Mouse (Mus musculus): ENCODE measurements around the gene Hk3.

The Hk3 gene

DNA sequence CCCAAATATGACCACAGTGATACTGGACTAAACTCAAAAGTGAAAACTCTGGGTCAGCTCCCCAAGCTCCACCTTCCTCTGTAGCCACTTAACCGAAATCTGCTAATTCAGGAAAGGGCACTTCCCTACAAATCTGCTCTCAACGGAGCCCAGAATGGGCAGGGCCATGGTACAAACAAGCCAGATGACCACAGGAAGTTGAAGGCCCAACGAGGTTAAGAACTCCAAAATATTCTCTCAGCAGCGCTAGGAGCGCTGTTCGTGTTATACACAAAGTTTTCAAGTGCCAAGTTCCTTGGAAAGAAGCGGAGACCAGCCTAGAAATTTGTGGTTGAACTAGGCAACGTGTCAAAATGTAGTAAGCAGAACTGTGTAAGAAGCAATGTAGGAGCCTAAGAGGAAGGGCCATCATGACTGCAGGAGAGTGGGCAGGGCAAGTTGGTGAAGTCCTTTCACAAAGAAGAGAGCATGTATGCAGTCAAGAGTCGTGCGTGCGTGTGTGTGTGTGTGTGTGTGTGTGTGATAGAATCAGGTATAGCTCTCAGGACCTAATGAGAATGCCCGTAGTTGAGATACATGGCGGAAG, at the start of gene Hk3:
Hk3 (minus strand) TSS at position 192 of the 586 bp plus-strand sequence.
- no peak for DNase-seq (ENCODE audit: low spot score)

DNA sequence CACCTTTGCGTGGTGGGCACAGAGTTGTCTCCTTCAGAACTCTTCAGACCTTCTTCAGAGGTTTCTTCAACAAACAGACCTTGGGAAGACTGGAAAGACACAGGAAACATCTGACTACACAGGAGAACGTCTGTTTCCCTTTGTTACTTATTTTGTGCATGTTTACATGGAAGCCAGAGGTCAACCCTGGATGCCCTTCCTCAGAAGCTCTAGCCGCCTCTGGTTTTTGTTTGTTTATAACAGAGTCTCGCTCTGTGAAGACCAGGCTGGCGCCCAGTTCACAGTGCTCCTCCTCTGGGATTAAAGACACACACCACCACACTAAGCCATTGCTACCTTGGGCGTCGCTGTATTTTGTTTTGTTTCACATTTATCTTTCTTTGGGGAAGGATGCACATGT, 48.5 kb upstream of the Hk3 start:
- DNase-seq (ENCODE audit: low spot score): no peak

DNA sequence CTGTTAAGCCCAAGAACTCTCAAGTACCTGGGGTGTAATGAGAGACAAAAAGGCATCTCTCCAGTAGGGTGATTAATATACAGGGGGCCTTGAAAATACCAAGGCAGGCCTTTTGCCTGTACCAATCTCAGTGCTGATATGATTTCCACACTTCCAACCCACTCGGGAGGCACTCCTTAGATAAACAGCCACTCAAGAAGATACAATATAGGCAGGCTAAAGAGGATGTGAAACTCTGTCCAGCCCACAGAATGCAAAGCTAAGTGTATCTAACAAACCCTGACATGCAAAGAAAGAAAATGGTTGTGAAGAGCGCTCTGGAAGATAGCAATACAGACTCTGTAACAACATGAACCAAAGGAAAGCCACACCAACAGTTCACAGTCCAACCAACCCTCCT, 42.1 kb upstream of the Hk3 start:
- DNase-seq (ENCODE audit: low spot score): no peak

DNA sequence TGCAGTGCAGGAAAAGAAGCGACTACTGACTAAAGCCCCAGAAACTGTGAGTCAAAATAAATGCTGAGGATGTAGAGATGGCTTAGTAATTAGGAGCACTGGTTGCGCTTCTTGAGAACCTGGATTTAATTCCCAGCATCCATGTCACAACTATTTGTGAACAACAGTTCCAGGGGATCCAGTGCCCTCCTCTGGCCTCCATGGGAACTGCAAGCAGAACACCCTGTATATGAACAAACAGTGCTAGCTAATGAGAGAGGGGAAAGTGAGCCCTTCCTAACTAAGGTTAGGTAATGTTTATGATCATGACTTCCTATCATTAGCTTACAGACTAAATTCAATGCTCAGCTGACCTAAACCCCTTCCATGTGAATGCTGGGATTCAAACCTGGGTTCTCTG, 36.9 kb upstream of the Hk3 start:
- peak; percentile 32 for DNase-seq (ENCODE audit: low spot score)

DNA sequence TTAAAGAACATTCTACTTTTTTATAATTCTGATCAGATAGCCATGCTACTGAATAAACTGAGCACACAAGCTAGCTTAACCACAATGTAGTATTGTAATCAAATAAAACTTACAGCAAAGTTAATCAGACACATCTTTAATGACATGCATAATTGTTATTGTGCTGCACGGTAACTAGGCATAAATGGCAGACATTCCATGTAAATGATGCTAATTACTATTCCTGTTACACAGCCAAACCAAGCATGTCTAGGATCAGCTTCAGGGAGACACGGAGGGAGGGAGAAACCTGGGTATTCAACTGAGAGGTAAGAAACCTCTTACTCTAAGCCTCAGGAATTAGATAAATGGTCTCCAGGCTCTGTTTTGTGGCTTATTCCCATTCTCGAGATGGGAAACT, 26.5 kb upstream of the Hk3 start:
- no peak for DNase-seq (ENCODE audit: low spot score)

DNA sequence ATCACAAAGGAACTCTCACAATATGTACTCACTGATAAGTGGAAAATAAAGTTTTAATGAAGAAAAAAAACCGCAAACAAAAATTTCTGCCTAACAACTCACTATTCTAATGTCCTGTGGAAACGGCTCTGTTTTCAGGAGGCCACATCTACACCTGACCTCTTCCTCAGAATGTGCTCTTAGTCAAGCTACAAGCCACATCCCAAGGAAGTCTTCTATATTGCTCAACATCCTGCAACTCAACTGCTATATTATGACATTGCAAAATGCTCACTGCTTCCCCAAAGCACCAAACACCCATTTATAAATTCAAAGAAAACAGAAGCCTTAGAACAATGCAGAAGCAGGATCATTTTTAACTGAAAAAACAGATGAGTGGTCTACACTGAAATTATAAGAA, 18.8 kb upstream of the Hk3 start:
- no peak for DNase-seq (ENCODE audit: low spot score)

DNA sequence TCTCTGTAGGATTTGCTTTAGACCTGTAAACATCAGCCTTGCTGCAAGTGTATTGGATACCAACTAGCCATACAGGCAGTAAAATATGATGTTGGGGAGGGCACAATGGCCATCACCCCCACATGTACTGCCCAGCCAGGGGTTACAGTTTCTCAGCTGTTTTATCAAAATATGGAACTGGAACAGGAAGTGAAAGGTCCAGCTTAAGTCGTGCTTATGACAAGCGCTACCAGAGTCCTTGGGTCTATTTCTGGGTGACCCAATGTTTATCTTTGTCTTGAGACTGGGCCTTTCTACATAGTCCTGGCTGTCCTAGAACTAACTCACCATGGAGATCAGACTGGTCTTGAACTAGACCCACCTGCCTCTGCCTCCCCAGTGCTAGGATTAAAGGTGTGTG, 3.0 kb upstream of the Hk3 start:
- no peak for DNase-seq (ENCODE audit: low spot score)

DNA sequence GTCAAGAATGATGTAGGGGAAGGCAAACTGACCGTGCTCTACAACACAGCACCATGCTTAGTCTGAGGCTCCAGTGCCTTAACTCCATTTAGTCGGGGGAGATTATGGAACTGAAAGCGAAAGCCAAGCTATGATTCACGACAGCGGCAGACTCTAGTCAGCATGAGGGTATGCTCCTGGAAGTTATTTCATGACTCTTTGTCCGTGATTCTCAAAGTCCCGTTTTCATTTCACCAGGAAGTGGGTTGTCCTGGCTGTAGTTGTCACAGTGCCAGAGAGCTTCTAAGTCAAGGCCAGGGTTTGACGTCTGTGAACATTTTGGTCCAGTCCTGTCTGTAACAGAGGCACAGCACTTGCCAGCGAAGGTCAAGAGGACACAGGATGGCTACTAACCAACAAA, 1.5 kb upstream of the Hk3 start:
- DNase-seq (ENCODE audit: low spot score): no peak

DNA sequence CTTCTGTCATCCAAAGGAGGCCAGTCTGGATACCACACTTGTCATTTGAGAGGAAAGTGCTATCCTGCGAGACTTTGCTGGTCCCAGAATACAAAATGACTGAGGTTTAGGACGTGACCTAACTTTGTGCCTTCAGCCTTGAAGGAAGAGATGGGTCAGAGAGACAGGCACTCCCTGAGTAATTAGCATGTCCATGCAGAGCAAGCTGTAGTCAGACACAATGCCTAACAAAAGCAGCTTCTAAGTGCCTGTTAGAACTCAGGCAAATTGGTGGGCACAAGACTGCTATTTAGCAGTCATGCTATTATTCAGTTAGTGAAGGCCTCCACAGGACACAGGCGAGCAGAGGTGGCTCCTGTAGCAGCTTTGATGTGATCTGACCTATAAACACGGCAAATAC, 1.1 kb upstream of the Hk3 start:
- DNase-seq (ENCODE audit: low spot score): no peak

DNA sequence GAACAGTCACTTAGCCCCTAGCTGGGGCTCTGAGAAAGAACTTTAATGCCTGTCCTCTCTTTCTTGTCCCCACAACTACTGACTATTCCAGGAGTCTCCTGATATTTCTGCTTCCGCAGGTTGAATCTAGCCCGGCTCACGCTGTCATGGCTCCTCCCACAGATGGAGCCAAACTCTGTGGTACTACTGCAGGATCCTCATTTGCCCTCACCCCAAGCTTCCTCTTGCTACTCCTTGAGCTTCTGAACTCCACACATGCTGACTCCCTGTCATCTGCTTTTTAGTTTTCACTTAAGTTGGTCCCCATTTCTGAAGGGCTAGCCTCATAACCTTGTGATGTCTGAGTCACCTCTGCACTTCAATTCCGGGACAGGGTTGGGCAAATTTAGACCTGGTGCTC, 1.1 kb downstream of the Hk3 start:
- DNase-seq (ENCODE audit: low spot score): no peak

DNA sequence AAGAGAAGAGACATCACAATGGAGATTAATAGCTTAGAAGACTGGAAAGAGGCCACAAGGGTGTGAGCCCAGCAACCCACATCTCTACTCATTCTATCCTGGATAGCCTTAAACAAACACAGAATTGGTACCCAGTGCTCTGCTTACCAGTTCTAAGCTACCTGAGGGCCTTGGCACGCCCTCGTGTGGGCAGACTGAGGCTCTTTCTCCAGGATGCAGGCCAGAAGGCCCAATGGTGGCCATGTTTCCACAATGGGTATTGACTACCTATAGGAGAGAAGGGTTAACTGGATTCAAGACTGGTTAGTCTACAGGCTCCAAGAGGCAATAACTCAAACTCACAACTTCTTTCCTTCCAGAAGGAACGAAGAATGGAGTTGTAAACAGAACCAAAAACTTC, 2.0 kb downstream of the Hk3 start:
- DNase-seq (ENCODE audit: low spot score): no peak

DNA sequence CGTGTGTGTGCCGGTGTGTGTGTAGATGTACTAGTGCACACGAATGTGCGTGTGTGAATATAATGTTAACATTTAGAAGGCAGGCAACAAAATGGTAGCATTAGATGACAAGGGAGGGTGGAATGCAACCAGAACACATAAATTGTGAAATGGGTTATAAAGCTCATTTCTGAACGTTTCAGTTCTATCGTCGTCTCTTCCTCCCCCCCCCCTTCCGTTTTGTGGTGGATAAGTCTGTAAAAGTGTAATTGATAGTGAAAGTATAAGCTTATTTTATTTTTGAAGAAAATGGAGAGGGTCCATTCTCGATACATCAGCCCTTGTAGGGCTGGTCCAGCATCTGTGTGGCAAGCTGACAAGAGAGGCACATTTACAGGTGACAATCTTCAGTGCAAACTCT, 2.5 kb downstream of the Hk3 start:
- no peak for DNase-seq (ENCODE audit: low spot score)

DNA sequence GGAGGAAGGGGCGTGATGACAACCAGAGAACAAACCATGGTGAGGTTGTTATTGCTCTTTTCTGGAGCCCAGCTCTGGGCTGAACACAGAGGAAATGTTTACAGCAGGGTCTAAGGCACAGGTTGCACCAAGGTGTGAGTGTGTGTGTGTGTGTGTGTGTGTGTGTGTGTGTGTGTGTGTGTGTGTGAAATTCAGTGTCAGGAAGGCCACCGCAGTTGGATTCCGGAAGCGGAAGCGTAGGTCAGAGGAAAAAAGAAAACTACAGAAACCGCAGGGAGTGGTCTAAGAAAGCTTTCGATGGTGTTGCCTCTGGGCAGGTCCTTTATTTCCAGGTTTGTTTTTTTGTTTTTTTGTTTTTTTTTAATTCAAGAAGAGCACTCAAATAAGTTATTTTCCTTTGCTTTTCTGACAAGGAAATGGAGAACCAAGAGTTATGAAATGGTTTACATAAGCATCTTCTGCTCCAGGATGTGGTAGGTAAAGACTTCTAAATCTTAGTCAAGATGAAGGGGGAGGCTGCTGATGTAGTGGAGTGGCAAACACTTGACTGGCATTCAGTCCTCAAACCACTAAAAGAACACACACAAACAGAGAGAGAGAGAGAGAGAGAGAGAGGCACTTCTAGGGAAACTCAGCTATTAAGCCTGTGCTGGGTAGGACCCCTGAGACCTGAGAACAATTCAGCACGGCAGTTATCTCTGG, 3.1 kb downstream of the Hk3 start:
- no peak for DNase-seq (ENCODE audit: low spot score)

DNA sequence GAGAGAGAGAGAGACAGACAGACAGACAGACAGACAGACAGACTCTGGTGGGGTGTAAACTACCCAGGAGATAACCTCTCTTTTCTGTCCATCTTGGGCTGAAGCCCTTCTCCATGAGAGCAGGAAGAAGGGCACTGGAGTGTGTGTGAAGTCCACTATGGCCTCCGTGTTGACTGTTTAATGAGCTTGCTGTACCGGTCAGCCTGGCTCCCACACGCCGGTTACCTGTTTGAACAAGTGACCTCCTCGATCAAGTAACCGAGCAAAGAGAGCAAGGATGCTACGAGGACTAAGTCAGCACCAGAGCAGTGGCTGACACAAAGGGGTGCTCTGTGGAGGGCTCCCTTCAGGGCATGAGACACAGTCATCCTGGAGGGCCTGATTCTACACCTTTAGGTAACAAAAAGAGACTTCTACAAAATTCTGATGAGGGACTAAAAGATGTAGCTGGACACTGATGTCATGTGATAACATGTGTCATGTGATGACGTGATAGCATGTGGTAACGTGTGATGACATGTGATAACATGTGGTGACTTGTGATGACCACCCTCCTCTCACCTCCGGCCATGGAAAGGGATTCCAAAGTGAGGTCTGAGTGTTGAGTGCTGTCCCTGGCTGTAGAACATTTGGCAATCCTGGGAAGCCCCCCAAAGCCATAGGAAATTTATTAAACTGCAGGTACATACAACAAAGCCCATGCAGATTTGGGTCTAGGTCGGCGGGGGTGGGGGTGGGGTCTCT, 3.9 kb downstream of the Hk3 start:
- no peak for DNase-seq (ENCODE audit: low spot score)

DNA sequence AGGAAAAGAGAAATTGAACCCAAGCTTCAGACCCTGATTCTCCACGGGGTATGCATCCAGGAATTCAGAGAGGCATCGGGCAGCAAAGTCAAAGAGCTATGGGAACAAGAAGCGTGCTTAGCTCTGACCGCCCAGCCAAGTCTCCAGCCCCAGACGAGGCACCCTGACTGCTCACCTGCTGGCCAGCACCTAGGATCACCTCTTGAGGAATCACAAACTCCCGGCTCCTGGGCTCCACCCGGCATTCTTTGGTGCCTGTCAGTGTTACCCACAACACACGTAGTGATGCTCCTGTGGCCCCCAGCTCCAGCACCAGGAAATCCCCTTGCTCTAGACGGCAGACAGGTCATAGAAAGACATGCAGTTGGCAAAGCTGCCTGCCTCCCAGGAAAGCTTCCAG, 6.7 kb downstream of the Hk3 start:
- no peak for DNase-seq (ENCODE audit: low spot score)

DNA sequence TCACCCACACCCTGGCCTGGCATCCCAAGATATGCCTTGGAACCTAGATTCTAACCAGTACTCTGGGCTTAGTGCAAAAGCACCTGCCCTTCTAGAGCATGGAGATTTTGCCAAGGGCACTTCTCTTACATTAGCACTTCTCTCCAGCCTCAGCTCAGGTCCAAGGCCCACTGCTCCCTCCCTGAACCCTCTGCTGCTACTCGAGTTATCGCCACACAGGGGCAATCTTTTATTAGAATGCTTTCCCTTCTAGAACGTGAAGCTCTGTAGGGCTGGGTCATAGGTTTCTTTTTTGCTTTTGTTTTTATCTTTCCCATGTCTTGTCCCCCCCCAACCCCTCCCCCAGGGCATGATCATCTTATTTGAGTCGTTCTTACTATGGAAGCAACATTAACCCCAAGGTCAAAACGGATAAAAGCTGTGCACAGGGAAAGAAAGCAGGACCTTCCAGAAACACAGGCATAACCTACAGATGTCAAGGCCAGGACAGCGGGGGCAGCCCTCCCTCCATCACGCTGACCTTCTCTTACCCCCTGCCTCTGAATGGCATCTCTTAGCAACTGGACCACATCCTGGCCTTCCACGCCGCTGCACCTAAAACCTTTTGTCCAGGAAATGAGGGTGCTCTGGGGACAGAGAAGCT, 7.4 kb downstream of the Hk3 start:
- DNase-seq (ENCODE audit: low spot score): peak; percentile 67

DNA sequence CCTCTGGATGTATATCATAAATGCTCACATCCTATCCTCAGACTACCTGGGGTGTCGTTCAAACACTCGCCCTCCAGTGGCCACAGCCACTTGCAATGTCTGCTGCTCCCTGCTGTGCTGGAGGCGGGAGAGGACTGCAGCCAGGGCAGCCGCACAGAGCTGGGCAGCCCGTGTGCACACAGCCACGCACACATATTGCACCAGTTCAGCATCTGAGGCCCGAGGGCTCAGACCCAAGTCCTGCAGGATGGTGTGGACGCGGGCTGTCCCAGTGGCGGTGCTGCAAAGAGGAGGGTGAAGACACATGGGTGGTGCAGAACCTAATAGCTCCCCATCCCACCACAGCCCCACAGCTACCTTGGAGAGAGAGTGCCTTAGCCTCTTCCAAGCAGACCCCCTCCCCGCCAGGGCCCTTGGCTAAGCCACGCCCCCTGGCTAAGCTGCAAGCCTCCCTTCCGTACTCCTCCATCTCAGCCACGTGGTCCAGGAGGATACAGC, 9.2 kb downstream of the Hk3 start:
- DNase-seq (ENCODE audit: low spot score): peak; percentile 51

DNA sequence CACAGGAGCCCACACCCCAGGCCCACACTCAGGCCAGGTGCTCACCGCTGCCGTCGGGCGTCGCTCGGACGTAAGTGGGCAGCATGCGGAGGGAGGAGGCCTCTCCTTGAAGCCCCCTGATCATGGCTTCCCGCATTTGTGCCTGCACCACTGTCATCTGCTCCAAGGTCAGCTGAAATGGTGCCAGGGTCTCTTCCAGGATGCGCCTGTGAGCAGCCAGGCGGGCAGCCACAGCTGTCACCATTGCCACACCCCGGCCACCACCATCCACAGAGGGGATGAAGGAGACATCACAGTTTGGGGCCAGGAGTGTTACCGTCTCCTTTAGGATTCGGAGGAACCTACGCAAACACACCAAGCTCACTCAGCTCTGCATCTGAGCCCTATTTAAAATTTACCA, 10.1 kb downstream of the Hk3 start:
- DNase-seq (ENCODE audit: low spot score): no peak

DNA sequence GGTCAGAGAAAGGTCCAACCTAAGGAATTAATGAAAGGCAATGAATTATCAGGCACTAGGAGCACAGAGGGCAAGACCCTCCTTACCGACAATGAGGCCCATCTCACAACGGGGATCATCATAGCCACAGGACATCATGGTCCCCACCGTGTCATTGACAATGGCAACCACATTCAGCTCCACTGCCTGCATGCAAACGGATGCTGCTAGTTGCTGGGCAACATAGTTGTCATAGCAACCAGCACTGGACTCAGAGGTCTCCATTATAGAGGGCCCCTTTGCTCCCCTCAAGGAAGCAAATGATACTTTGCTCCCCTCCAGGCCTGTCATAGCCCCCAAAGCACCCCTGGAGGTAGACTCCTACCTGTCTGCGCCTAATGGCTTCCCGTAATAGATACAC, 12.6 kb downstream of the Hk3 start:
- DNase-seq (ENCODE audit: low spot score): peak; percentile 78

DNA sequence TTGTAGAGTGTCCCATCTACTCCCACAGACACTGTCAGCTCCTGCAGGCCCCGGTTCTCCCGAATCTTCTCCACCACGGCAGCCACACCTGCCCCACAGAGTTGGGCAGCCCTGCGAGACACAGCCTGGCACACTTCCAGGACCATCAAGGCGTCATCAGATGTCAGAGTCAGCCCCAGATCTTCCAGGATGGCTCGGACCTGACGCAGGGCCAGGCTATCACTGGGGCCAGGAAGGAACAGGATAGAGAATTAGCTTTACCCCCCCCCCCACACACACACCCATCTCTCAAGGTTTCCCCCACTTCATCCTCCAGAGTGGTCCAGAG, 14.8 kb downstream of the Hk3 start:
- no peak for DNase-seq (ENCODE audit: low spot score)

DNA sequence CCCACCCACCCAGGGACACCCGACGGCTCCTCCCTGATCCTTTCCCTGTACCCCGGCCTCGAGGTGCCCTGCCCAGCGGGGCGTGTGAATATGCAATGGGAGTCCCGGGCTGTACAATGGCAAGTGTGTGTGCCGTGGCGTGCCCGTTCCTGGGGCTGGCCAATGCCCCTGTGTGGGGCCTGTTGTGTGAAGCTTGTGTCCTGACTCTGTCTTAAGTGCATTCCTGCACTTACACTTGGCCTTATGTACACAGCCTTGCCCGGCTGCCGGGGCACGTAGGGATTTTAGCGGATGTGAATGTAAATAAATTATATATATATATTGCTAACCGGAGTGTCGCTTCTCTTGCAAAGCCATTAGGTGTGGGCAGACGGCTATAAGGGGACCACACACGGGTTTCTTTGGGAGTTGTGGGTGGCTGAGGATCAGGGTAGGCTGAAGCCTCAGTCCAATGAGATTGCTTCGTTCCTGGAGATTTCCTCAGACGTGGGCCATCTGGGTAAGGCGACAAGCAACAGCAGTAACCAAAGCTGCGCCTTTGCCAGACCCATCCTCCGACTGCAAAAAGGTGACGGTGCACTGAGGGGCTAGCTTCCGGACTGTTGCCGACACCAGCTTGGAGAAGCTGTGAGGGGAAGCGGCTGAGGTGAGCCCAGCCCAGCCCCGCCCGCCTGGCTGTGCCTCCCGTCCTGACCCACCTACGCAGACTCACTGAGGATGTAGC, 15.3 kb downstream of the Hk3 start:
- no peak for DNase-seq (ENCODE audit: low spot score)

DNA sequence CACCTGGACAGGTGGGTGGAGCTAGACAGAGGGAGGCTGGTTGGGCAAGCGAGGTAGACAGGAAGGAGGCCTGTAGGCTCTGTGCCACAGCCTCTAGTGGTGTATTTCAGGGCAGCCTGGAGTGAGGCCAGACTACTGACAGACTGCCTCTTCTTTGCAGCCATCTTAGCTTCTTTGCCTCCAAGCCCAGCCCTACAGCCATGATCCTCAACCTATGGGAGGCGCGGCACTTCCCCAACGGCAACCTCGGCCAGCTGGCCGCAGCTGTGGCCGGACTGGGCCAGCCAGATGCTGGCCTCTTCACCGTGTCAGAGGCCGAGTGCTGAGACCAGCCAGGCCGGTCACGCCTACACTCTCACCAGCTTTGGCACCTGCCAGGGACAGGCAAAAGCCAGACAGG, 16.5 kb downstream of the Hk3 start:
- DNase-seq (ENCODE audit: low spot score): no peak
